Mouse (Mus musculus) thymus, postnatal 4 days (tissue): ENCODE data around the gene E4f1.

Experiments used
- DNase-seq: peaks from one replicate; pipeline ENCODE4 v3.0.0; 2021

The E4f1 gene

DNA sequence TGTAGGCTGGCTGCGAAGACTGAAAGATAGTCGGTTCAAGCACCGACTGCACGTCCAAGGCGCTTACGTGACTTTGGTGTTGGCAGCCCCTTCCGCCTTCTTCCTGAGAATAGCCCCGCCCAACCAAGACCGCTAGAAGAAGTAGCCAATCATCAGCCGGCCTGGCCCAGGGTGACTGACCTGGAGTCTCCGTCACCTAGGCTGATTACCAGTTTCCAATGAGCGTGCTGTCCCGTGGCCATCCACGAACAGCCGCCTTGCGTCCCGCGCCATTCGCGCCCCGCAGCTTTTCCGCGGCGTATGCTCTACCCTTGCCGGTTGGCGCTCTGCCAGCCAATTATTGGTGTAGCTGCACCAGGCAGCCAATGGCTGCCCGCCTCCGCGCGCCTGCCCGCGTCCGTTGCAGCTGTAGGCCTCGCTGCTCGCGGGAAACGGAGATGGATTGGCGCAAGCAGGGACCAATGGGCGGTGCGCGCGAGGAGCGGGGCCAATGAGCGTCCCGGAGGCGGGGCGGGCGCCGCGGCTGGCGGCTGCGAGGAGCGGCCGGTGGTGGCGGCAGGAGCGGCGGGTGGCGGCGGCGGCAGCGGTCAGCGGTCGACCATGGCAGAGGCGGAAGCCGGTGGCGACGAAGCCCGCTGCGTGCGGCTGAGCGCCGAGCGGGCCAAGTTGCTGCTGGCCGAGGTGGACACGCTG is at the start of gene E4f1, which contains the start of gene Pgp:
Gene E4f1, minus strand, starts transcription at position 404 of the 693 bp plus-strand sequence.
Gene Pgp, plus strand, starts transcription at position 483 of the 693 bp plus-strand sequence.
- DNase-seq = peak; percentile 97

DNA sequence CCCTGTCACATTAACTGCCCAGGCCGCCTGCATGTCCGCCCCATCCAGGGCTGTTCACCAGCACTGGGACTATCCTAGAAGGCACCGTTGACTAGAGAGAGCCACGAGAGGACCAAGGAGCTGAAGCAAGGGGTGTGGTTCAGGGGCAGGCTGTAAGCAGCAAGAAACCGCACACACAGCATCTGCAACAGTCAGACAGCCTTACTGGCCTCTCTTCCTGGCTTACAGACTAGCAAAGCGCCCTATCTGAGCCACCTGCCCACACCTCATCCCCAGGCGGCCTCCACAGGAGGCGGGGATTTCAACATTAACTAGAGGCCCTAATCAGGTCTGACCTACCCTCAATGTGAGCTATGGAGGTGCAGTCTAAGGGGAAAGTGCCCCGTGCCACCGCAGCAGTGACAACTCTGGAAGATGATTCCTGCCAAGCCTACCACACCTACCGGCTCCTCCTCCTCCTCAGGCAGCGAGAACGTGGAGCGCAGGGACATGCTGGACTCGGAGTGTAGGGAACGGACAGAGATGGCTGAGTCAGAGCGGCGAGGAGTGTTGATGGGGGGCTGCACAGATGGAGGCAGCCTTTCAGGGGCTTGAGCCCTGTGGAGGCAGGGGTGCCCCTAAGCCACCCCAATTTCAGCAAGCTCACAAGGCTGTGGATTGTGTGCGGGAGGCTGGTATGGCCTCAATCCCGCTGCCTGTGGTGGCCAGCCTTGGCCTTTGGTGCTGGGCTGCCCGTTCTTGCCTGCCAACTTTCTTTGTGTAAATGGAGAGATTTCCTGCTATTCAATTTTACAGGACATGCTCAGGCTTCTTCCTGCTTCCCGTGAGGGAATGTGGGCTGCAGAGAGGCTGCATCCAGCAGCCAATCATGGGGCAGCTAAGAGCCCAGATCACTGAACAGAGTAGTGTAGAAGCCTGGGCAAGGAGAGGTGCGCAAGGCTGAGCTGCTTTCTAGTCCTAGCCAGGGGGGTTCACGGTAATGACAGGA is 44.5 kb upstream of the E4f1 start:
- DNase-seq = no peak

DNA sequence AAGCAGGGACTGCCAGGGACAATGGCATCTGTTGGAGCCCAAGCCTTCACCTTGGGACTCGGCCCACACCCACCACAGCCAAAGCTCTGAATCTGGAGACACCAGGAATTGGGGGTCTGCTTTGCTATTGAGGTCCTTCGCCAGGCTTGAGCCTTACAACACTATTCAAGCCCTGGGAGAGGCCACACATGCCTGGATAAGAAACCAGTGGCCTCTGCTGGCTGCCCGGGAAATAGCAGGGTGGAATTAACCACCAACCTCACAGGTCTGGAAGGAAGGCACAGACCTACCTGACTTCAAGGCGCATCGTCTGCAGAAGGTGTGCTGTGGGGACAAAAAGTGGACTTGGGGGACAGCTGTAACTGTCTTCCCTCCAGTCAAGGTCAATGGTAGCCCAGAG is 43.5 kb upstream of the E4f1 start:
- DNase-seq = peak; percentile 59

- no peak for DNase-seq
Observed at GRCm38 (mm10) chr17:24507806-24508460, 37.8 kb upstream of the E4f1 start.

DNA sequence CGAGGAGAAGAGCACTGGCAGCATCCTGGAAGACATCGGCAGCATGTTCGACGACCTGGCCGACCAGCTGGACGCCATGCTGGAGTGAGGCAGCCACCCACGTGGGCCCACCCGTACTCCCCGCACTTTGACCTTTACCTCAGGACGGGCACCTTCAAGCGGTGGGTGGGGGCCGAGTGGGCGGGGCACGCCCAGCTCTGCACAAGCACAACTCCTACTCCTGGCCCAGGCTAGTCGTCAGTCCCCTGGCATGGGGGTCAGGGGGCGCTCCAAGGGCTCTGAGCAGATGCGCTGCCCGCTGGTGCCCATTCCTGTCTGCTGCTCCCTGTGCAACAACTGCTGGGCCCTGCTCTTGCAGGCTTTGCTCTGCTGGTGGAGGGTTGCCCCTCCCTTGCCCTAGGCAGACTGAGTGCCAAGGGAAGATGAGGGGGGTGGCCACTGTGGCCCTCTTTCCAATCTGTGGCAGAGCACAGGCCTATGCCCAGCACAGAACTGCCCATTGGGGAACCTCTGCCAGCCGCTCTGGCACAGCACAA is 37.1 kb upstream of the E4f1 start:
- DNase-seq = no peak

- DNase-seq = no peak
Observed at GRCm38 (mm10) chr17:24506332-24507070, 36.4 kb upstream of the E4f1 start.

DNA sequence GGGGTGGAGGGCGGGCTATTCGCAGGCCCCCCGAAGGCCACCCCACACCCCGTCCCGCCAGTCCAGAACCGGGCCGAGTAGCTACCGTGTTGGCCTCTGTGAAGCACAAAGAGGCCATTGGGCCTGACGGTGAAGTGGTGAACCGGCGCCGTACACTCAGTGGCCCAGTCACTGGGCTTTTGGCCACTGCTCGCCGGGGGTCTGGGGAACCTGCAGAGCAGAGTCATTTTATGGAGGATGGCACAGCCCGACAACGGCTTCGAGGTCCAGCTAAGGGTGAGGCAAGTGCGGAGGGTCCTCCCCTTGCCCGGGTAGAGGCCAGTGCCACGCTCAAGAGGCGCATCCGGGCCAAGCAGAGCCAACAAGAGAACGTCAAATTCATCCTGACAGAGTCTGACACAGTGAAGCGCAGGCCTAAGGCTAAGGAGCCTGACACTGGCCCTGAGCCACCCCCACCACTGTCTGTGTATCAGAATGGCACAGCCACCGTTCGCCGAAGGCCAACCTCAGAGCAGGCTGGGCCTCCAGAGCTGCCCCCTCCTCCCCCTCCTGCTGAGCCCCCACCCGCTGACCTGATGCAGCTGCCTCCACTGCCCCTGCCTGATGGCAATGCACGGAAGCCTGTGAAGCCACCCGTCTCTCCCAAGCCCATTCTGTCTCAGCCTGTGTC is 35.3 kb upstream of the E4f1 start:
- no peak for DNase-seq

- DNase-seq = no peak
Observed at GRCm38 (mm10) chr17:24504085-24504484, 34.0 kb upstream of the E4f1 start.

DNA sequence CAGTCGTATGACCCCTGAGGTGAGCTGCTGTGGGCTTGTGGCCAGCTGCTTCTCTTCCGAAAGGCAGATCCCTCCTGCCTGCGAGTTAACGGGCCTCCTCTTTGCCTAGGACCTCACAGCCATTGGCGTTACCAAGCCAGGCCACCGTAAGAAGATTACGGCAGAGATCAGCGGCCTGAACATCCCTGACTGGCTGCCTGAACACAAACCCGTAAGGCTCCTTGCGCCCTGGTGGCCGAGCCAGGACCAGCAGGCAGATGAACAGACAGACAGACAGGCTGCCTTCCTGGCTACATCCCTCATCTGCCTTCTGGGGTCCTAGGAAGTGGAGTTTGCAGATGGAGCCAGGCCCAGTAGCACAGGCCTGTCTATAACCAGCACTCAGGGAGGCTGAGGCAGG is 32.1 kb upstream of the E4f1 start:
- peak; percentile 47 for DNase-seq

- no peak for DNase-seq
Observed at GRCm38 (mm10) chr17:24496026-24496425, 25.9 kb upstream of the E4f1 start.

DNA sequence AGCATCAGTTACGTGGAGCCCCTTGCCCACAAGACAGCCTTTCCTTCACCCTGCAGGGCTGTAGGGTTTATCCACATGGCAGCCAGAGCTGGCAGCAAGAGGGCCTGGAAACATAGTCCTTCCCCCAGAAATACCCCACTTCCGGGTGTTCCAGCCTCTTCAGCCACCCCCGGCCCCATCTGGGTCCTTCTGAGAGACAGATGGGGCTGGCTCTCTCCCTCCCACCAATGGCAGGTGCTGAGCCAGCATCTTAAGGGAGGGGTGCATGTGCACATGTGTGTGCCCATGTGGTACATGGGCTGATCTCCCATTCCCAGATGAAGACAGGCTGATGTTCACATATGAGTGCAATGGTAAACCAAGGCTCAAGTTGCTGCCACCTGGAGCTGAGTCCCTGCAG is 25.3 kb upstream of the E4f1 start:
- DNase-seq = no peak

GRCm38 (mm10) chr17:24494627-24495335 is 24.7 kb upstream of the E4f1 start:
- DNase-seq = peak; percentile 74

GRCm38 (mm10) chr17:24490399-24490798 is 20.3 kb upstream of the E4f1 start:
- no peak for DNase-seq

GRCm38 (mm10) chr17:24489265-24490030 is 19.3 kb upstream of the E4f1 start:
- no peak for DNase-seq

DNA sequence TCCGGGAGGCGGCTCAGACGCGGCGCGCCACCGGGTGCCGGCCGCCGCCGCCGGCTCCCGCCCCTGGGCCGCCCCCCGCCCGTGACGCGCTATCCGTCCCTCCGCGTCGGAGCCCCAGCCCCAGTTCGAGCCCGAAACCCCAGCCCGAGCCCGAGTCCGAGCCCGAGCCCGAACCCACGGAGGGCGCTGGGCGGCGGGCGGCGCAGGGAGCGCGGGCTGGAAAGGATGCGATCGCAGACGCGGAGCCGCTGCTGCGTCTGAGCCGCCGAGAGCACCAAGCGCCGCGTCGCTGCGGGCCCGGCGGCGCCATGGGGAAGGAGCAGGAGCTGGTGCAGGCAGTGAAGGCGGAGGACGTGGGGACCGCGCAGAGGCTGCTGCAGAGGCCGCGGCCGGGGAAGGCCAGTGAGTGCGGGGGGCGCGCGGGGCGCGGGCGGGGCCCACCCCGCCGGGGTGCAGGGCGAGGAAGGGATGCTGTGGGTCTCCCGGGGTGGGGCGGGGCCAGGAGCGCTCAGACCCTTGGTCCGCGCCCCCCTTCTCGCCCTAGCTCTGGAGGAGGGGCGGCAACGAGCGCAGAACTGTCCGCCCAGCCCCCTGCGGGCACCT is 18.6 kb upstream of the E4f1 start:
- DNase-seq = peak; percentile 60

GRCm38 (mm10) chr17:24488186-24488661 is 18.1 kb upstream of the E4f1 start, which contains the start of gene Caskin1:
TSS of gene Caskin1 (plus strand) at chr17:24488601.
- DNase-seq = peak; percentile 31

- peak; percentile 74 for DNase-seq
Observed at GRCm38 (mm10) chr17:24485090-24485860, 15.2 kb upstream of the E4f1 start.

DNA sequence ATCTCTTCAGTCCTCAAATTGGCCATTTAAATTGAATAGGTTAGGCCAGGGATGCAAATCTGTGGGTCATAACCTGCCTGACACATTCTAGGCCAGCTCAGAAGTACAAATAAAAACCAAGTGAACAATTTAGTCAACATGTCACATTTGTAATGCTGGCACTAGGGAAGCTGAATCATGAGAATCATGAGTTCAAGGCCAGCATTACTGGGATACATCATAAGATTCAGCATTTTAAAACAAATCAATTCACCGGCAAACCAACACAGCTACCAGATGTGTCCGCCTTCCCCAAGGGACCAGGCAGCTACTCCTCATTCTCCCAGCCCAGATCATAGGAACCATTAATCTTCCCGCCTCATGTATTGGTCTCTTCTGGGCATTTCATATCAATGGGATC is 13.4 kb upstream of the E4f1 start:
- DNase-seq = no peak
